Mouse (Mus musculus): ENCODE data around the gene Ccdc8.

The Ccdc8 gene

DNA sequence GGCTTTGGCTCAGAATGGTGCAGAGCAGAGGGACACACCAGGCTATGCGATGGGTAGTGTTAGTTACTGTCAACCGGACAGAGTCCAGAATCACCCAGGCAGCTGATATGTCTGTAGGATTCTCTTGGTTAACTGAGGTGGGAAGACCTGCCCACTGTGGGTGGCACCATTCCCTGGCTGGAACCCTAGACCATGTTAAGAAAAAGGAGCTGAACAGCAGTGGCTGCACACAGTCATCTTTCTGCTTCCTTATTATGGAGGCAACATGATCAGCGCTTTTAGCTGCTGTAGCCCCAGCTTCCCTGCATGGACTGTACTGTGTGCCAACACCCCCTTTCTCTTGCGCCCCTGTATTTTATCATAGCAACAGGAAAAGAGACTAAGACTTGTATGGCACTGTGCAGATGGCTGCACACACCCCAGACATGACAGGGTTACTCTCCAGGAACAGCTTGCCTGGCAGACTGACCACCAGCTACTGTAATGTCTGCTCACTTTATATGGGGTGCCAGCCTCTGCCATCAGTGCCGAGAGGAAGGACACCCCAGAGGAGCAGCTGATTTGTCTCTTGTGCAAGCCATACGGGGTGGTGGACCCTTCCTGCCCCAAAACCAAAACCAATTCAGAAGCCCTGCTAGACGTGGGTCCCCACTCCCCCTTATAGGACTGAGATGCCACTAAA is 19.5 kb downstream of the Ccdc8 start:
- DNase-seq = peak; percentile 59 to 68

DNA sequence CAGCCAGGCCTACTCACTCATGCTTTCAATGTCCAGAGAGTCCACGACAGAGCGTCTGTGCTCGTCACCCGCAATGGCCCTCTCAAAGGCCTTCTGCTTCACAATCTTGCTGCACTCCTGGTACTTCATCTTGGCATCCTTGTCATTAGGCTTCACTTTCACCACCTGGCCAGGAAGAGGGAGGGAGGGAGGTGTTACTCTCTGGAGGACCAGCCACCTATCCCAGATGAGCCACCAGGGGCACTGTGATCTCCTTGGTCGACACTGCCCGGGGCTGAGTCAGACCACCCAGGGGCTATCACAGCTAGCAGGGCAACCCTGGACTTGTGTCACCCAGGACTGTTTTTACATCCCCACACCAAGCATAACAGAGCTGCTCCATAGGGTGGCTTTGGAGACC is 22.9 kb downstream of the Ccdc8 start:
- peak in 1 of 2 experiments; percentile 51 for DNase-seq

DNA sequence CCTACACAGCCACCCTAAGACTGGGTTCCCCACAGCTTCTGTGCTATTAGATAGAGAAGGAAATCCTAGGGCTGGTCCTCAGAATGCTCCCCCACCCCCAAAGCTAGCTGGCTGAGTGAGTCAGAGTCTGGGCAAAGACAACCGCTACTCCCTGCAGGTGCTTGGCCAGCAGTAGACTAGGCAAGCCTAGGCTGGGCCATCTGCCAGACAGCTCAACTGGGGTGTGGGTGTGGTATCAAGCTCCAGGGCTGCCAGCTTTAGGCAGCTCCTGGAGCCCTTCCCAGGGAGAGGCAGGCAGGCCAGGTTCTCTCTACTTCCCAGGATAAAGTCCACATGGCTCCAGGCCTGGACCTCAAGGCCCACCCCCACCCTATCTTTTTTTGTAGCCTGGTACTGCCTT is 24.5 kb downstream of the Ccdc8 start:
- DNase-seq = peak; percentile 99

DNA sequence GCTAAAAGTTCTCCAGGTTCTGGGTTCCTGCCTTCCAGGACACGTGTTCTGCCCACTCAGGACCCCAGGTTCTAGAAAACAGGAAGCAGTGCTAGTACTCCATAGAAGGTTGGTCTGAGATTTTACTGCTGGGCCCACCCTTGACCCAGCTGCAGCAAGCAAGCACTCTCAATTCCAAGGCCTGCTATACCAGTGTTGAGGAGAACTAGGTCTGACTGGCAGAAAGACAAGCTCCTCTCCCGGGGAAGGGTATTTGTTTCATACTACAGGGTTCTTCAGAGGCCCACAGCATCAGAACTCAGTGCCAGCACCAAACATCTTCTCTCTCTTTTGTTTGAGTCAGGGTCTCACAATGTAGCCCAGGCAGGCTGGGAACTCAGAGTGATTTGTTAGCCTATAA is 25.4 kb downstream of the Ccdc8 start:
- peak in 1 of 2 experiments; percentile 12 for DNase-seq

DNA sequence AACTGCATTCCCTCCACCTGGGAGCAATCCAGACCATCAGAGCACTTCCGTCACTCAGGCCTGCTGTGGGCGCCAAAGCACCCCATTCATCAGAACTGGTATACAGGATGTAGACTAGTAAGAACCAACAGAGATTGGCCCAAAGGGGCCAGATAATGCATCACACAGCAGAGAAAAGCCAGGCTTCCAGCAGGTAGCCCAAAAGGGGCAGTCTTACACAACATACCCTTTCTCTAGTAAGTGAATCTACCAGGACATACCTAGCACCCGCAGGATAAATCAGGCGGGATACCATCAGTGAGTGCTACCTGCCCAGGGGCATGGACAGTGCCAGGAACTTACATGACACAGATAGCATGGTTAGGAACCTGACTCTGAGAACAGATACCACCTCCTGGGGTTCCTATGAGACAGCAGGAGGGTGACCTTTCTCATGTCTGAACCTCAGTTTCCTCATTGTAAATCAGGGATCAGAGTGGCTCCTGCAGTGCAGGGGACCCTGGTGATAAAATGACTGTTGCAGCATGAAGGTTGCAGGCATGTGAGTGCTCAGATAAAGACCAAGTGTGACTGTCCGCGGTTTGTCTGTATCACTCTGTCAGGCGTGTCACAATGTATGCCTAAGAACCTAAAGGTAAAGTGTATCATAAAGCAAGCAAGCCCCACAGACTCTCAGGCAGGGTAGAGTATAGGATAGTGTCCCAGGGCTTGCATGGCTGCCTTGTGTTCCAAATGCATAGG is 27.1 kb downstream of the Ccdc8 start:
- peak; percentile 18 to 22 for DNase-seq

GRCm38 (mm10) chr7:17022176-17022575 is 29.7 kb downstream of the Ccdc8 start:
- DNase-seq = peak; percentile 51 to 64

GRCm38 (mm10) chr7:17023701-17024100 is 31.2 kb downstream of the Ccdc8 start:
- no peak for DNase-seq

DNA sequence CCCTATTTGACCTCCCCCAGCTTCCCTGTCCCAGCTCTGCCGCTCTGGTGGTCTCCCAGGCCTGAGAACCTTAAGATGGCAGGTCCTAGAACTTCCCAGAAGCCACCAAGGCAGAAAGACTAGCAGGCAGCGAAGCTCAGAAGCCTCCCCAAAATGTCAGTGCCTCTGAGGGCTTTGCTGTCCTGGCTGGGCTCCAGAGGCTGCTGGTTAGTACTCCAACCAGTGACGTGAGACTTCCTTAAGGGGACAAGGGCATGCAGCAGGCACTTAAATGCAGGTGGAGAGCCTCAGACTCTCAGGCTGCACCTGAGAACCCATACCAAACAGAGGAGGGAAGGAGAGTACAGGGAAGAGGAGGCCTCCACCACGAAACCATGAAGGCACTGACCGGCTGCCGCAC is 31.6 kb downstream of the Ccdc8 start:
- peak; percentile 40 to 58 for DNase-seq

DNA sequence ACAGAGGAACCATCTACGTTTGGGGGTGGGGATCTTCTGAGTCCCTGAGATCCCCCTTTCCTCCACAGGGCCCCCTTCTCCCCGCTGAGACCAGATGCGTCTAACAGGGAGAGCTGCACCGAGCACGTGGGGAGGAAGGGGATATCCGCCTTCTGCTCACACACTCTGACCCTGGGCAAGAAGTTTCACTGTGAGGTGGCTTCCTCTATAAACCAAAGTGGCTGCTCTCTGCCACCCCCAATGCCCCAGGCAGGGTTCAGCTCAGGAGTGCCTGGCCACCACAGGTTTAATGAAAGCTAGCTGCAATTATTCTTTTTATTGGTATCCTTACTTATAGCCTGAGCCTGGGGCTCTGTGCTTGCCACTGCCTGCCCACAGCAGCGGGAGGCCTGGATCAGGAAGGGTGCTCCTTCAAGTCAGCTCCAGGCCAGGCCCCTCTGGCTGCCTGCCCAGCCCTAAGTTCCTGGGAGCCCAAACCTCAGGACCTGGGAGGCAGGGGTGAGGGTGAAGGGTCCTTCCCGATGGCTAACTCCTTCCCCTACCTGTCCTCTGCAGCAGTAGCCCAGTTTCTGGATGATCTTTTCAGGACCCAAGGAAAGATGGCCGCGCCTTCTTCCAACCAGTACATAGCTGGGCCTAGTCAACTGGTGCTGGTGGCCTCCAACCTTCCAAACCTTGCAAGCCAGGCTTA is 32.5 kb downstream of the Ccdc8 start:
- peak in 1 of 2 experiments; percentile 18 for DNase-seq

GRCm38 (mm10) chr7:17025505-17025894 is 33.0 kb downstream of the Ccdc8 start:
- DNase-seq = peak in 1 of 2 experiments; percentile 15

DNA sequence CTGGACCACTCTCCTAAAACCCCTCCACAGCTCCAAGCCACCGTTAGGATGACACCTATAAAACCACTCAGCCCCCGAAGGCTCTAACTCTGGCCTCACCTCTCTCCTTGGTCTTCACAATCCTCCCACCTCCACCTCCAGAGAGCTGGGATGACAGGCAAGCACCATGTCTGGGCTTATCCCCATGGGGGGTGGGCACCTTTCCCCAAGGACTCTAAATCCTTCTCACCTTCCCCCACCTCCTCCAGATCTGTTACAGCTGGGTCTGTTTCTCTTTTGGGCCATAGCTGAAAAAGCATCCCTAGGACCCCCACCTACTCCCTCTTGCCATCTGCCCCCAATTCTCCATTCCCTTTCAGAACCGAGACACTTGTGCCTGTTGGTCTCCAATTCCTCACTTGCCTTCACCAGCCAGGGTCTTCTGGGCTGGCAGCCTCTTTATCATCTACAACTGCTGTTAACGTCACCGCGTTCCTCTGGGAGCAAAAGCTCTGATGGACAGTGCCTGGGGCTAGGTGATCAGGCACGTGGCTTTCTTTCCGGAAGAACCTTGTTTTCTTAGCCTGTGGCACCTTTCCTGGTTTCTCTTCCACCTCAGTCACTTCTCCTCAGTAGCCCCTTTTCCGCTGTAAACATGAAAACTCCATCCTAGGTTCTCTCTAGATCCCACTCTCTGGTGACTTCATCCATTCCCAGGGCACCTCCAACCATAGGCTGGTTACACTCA is 33.6 kb downstream of the Ccdc8 start:
- peak in 1 of 2 experiments; percentile 11 for DNase-seq

- peak; percentile 76 to 80 for DNase-seq
These were observed 34.4 kb downstream of the Ccdc8 start for GRCm38 (mm10) chr7:17026710-17027587.

- peak; percentile 87 to 89 for DNase-seq
These were observed 35.3 kb downstream of the Ccdc8 start, which contains the start of gene Ppp5c for GRCm38 (mm10) chr7:17027588-17028343. Gene Ppp5c (minus strand): TSS chr7:17027924.

- DNase-seq = no peak
These were observed 36.4 kb downstream of the Ccdc8 start for GRCm38 (mm10) chr7:17028923-17029322.

DNA sequence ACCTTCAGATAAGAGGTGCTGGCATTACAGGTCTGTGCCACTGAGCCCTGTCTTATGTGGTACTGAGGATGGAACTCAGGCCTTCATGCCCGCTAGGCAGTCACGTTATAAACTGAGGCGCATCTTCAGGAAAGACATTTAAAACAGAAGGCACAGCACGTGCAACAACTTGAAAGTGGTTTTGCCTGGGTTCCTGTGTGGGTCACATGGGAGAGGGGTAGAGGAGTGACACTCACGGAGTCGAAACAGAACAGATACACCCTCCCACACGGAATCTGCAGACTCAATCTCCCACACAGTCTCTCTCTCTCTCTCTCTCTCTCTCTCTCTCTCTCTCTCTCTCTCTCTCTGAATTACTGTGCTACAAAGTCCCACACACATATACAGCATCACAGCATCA is 37.7 kb downstream of the Ccdc8 start:
- DNase-seq = no peak

- no peak for DNase-seq
These were observed 45.6 kb downstream of the Ccdc8 start for GRCm38 (mm10) chr7:17038018-17038695.

- DNase-seq = no peak
These were observed 46.9 kb downstream of the Ccdc8 start for GRCm38 (mm10) chr7:17039373-17039772.

DNA sequence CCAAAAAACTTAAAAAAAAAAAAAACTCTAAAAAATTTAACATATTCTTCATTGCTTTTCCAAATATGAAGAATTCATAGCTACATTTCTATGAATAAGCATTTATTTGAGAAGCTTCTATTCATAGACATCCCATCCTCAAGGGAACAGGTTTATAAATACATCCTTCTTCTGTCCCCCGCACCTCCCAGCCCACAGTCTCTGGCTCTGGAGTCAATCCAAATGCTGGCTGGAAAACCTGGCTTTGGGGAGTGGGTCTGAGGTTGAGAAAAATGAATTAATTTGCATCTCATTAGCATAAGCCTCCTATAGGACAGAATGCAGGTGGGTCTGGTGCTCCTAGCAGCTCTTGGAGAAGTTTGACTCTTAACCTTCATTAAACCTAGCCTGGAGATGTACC is 53.2 kb downstream of the Ccdc8 start:
- DNase-seq = no peak
